Mouse (Mus musculus): ENCODE measurements at regions not wholly inside any gene's neighbourhood (a gene's known extent, or its start where the extent isn't known, plus 50 kb on each side); places are given as distances from the start of the nearest gene placed in this dataset.
A peak's percentile ranks its signal among the peaks of the same experiment; 100 is the strongest.

DNA sequence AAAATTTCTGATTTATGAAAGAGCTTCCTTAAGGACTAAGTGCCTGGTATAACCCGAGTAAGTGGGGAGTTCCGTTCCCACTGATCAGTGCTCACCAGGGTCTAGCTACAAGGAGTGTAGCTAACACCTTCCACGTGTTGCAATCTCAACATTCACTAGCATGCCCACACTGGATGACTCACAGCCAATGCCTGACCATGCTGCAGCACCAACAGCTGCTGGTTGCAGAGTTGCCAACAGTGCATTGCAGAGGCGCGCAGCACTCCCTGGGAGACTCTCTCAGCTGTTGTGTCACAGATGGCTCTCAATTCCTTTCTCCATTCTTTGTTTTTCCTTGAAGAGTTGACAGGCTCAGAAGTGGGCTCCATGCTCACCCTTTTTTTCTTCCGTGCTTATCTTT lies 787.5 kb upstream of the Tenm3 start:
- no peak for DNase-seq

- DNase-seq: no peak
These were observed 784.3 kb upstream of the Tenm3 start for GRCm38 (mm10) chr8:49627966-49628495.

DNA sequence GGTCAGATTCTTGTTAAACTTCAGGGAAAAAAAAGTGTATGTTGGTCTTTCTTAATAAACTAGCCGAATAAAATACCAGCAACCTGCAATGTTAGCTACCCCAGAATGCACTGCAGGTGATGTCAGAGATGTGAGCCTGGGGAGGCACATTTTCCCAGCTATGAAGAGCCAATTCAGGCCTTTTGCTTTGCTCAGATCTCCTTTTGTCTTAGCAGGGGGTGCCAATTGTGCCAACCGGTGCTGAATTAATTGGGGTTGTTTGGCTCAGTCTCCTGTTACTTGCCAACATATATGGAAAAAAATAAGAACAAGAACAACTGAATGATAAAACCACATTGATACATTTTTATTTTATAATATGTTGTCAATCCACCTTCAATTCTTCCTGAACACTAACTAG lies 751.8 kb upstream of the Tenm3 start:
- no peak for DNase-seq

- DNase-seq: no peak
These were observed 723.7 kb upstream of the Tenm3 start for GRCm38 (mm10) chr8:49567423-49567822.

GRCm38 (mm10) chr8:49563499-49564279 lies 719.9 kb upstream of the Tenm3 start:
- no peak for DNase-seq

- no peak for DNase-seq
These were observed 719.2 kb upstream of the Tenm3 start for GRCm38 (mm10) chr8:49562976-49563375.

DNA sequence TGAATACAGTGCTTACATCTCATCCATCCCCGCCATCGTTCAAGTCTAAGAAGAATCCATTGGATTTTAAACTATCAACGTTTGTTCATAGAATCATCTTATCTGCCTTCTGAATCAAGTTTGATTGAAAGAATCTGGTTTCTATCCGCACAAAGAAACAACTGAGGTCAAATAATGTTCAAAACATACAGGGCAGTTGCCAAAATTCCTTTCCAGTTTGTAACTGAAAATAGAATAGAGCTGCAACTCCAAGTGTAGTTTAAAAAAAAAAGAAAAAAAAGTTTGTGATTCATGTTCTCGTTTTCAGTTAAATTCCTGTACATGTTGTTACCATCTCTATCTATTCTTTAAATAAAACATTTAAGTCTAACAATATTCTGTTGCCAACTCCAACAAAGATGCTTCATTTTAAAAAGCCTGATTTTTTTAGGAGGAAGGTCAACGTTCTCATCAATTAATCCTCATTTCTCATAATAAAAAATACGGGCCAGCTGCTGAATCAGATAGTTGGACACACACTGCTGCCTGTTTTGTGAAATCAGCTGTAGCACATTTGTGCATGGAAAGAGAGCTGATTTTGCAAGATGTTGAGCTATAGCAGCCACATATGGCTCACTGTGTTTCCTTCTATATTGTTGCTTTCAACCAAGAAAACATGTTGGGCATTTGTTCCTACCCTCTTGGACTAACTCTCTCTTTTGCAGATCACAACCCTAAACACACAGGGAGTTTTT lies 712.1 kb upstream of the Tenm3 start:
- peak in 1 of 2 experiments; percentile 11 for DNase-seq

- DNase-seq: no peak
These were observed 709.4 kb upstream of the Tenm3 start for GRCm38 (mm10) chr8:49553175-49553574.

DNA sequence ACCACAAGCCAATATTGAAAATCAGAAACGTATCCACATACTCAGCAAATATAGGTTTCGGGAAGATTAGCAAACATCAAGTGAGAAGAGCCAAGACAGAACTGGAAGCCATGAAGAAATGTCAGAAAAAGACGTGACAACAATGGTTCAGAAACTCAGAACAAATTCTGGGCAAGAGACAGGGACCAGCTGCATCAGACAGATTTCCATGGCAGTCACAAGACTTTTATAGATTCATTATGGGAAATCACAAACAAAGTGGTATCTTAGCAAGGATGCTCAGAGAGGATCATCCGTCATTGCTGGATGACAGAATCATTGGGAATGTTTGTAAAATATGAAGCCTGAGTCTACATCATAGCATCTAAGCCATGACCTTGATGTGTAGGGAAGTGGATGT lies 699.6 kb upstream of the Tenm3 start:
- no peak for DNase-seq

GRCm38 (mm10) chr8:49541337-49541736 lies 697.6 kb upstream of the Tenm3 start:
- no peak for DNase-seq

DNA sequence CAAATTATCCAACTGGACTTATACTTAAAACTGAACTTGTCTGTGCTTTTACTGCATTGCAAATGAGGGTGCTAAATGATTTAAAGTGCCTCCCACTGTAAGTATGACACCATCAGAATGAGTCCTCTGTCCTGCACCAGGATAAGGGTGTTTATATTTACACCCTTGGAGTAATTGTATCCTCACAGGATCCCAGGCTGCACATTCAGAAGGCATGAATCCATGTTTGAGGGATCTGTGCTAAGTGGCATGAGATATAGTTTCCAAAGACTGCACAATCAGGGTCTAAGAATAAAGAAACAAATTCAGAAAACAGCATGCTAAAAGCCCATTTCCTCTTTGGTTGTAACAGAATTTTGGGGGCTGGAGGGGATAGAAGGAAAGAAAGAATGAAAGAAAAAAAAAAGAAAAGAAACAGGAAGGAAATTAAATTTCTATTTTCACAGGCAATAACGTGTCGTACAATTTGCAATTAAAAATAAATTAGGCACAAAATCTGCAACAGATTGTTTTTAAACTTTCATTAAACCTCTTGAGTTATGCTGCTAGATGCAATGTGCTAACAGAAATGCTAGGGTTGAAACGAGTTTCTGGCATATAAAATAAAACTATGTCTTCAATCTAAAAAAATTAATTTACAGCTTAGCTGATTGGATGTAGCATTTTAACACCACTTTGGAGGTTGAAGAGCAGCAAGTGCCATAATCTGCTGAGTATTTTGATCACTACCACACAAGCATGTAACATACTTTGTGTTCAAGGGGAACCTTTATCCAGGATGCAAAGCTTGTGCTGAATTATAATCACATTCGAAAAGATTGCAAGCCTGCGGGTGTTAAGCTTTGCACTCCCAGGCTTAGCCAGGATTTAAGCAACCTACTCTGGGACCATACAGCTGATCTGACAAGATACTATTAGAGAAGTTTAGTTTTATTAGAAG lies 689.9 kb upstream of the Tenm3 start:
- no peak for DNase-seq

GRCm38 (mm10) chr8:49529294-49529693 lies 685.5 kb upstream of the Tenm3 start:
- DNase-seq: peak in 1 of 2 experiments; percentile 30

- no peak for DNase-seq
These were observed 649.2 kb upstream of the Tenm3 start for GRCm38 (mm10) chr8:49492906-49493305.

DNA sequence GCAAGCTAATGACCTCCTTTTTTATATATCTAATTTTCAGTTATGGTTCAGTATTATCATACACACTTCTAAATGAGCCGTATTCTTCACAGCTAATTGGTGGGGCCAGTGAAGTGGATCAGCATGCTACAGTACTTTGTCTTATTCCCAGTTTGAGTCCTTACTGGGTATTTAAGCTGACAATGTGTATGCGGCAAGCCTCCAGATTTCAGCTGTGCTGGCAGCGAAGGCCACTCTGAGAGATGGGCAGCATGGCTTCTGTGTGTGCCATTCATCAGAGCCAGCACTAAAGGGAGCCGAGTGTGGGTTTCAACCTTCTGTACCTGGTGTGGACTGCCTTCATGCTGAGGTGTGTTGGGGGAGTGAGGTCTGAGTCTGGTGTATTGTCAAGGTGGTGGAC lies 641.5 kb upstream of the Tenm3 start:
- DNase-seq: no peak

DNA sequence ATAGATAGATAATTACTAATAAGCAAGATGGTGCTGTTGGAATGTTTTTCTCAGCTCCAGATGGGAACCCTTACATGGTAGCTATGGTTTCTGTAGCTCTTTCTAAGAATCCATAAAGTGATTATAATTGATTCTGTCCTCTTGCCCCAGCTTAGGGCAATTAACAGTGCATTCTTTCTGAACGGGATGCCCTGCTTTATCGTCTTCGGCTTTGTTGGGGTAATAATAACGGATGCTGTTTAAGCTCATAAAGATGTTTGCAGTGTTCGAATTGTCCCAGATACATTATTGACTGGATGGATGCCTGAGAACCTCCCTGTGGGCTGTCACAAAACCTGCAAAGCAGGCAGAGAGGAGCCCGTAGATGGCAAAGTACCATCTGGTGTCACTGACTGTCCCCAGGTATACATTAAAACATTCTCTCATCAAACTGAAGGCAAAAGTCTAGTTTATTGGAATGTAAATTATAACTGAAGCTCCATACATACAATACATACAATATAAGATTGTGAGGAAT lies 637.8 kb upstream of the Tenm3 start:
- DNase-seq: no peak

DNA sequence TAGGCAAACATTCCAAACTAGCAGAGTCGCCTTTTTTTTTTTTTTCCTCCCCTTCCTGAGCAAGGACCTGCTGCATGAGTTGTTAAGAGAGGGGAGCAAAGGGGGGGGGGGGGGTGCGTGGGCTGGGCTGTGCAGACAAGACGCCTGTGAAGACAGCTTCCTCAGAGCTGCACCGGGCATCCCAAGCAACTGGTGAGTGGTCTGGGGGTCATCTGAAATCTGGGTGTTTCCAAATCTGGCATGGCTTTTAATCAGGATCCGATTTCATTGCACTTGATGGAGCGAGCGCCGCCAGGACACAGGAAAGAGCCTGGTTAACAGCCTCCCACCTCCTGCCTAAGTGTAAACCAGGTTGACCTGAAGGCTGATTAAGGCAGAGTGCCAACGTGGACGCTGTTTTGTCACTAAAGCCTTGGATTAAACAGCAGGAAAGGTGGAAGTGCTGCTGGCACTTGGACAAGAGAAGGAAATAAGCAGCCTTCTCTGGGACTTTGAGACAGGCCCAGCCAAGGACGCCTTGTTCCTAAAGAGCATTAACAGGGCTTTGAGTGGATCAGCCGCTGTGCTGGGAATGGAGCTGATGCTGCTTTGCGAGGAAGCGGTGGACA lies 622.3 kb upstream of the Tenm3 start:
- no peak for DNase-seq

GRCm38 (mm10) chr8:49465070-49465469 lies 621.3 kb upstream of the Tenm3 start:
- no peak for DNase-seq

- no peak for DNase-seq
These were observed 618.9 kb upstream of the Tenm3 start for GRCm38 (mm10) chr8:49462602-49463001.

DNA sequence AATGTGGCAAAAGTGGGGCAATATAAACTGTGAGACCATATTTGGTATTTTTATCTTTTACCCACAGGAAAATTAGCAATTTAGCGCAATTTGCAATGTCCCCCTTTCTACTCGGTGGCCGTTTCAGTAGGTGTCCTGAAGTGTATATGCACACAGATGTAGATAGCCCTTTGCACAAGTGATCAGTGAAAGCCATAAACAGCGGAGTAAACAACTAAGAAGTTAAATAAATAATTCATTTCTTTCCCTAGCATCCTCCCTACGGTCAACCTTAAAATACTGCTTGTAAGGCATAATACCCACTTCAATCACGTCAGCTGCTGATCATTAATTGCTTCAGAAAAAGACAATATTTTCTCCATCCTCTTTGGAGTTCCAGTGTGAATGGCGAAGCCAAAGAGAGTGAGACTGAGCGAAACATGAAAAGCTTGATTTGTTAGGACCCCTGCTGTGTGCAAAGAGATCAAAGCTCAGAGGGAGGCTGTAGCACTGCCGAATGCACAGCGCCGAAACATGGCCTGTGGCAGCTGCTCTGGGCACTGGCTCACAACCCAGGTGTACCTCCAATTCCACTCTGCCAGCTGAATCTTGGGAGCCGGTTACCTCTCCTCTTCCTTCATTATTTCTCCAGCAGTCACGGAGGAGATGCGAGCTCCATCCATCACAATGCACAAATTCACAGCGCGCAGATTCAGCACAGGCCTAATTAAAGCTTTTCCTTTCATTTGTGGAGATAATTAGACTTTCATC lies 618.1 kb upstream of the Tenm3 start:
- DNase-seq: no peak

GRCm38 (mm10) chr8:49445444-49445843 lies 601.7 kb upstream of the Tenm3 start:
- no peak for DNase-seq

DNA sequence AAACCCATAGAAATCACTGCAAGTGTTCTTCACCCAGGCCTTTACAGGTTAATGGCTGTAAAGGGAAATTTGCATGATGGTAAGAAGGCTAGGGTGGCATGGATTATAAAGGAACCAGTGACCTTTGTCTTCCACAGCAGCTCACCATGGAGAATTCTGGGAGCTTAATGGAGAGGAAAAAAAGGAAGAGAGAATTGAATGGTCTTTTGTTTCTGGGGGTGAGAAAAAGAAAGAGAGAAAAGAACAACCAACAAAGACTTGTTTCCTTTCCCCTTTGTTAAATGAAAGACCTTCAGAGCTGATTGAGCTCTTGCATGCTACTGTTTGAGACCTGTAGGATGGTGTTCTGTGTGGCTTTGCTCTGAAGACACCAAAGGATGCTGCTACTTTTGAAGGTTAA lies 597.5 kb upstream of the Tenm3 start:
- no peak for DNase-seq

DNA sequence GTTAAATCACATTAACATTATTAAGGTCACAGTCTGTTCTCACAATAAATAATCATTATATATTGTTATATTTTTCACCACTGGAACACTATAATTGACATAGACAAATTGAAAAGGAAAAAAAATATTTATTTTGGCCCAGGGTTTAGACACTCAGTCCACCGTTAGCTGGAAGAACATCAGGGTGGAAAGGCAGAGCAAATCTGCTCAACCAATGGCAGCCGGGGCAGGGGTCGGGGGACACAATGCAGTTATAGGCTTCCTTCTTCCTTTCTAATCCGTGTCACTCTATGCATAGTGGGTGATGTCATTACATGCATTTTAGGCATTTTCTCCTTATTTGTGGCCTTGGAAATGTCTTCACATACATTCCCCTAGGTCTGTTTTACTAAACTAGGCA lies 552.8 kb upstream of the Tenm3 start:
- no peak for DNase-seq

Data from kidney, postnatal 36 days (tissue).